Mouse (Mus musculus) CH12.LX (cell line): ENCODE results near the gene 2010300C02Rik. TPM values are rescaled to one million over a fixed set of nuclear protein-coding genes. Genes with fewer than 3 reads are reported as not detected.

Experiments used
- DNase-seq: peaks from one replicate; pipeline ENCODE4 v3.0.0-alpha.2; 2013; ENCODE audit errors: extremely low read depth
- H3K27ac ChIP-seq: 2 replicates; pipeline ENCODE4 v1.5.1; 2012; ENCODE audit warnings: low read depth, mild to moderate bottlenecking, control low read depth, moderate library complexity; ENCODE audit not compliant: insufficient read depth
- H3K27me3 ChIP-seq: replicated peaks from 2 replicates; pipeline ENCODE3; 2012; ENCODE audit warnings: inconsistent platforms
- H3K36me3 ChIP-seq, 2 experiments: replicated peaks in 1 of 2; 2 replicates each; pipeline versions ENCODE3 to v1.6.1; 2012; ENCODE audit warnings: inconsistent platforms in 1 of 2, low read length in 1 of 2, mild to moderate bottlenecking in 1 of 2, mixed read lengths in 1 of 2, moderate library complexity in 1 of 2; ENCODE audit not compliant: control insufficient read depth in 1 of 2, insufficient read depth in 1 of 2
- H3K4me1 ChIP-seq, 2 experiments: 2 replicates each; pipeline ENCODE4 v1.6.1; 2012; ENCODE audit warnings: inconsistent platforms in 1 of 2, moderate library complexity in 1 of 2; ENCODE audit not compliant: insufficient read depth in 2 of 2, control insufficient read depth in 1 of 2
- H3K4me2 ChIP-seq: 2 replicates; pipeline ENCODE4 v1.6.1; 2012; ENCODE audit warnings: low read depth, mild to moderate bottlenecking, control low read depth; ENCODE audit not compliant: poor library complexity, insufficient read depth, severe bottlenecking
- H3K4me3 ChIP-seq, 3 experiments: fragments of 150-350 bp in 1 of 3; sonication (generic) in 1 of 3; replicated peaks in 1 of 3; 2 replicates each; pipeline versions ENCODE3 to v1.5.1; 2011 to 2012; ENCODE audit warnings: low read depth in 2 of 3, low read length in 2 of 3, mild to moderate bottlenecking in 2 of 3, moderate library complexity in 2 of 3, control low read depth in 1 of 3, improper control_type of control experiment in 1 of 3, inconsistent platforms in 1 of 3, mixed read lengths in 1 of 3; ENCODE audit not compliant: poor library complexity in 1 of 3
- H3K79me2 ChIP-seq: replicated peaks from 2 replicates; pipeline ENCODE4 v1.6.1; 2012; ENCODE audit warnings: mild to moderate bottlenecking, moderate library complexity; ENCODE audit not compliant: control insufficient read depth, poor library complexity, insufficient read depth, severe bottlenecking; ENCODE audit errors: extremely low read depth
- H3K9ac ChIP-seq: 2 replicates; pipeline ENCODE4 v1.6.1; 2012; ENCODE audit warnings: low read depth, mild to moderate bottlenecking, control low read depth, moderate library complexity; ENCODE audit not compliant: insufficient read depth
- H3K9me3 ChIP-seq: replicated peaks from 2 replicates; pipeline ENCODE3; 2012; ENCODE audit warnings: low read length, inconsistent platforms, mixed read lengths
- BHLHE40 ChIP-seq: IDR thresholded peaks from 2 replicates; pipeline ENCODE4 v1.6.1; 2011; ENCODE audit warnings: mild to moderate bottlenecking, low read depth, low read length, improper control_type of control experiment
- CHD1 ChIP-seq: IDR thresholded peaks from 2 replicates; pipeline ENCODE4 v1.6.1; 2012; ENCODE audit warnings: low read depth, low read length, improper control_type of control experiment, inconsistent platforms
- CHD2 ChIP-seq: IDR thresholded peaks from 2 replicates; pipeline ENCODE4 v1.6.1; 2011; ENCODE audit warnings: low read length, improper control_type of control experiment
- CTCF ChIP-seq, 2 experiments: IDR thresholded peaks in 1 of 2; conservative IDR thresholded peaks in 1 of 2; 2 replicates each; pipeline ENCODE4 v1.5.1; 2011 to 2012; ENCODE audit warnings: low read depth in 2 of 2, low read length in 2 of 2, improper control_type of control experiment in 1 of 2, inconsistent platforms in 1 of 2, mild to moderate bottlenecking in 1 of 2, moderate library complexity in 1 of 2
- ELF1 ChIP-seq: IDR thresholded peaks from 2 replicates; pipeline ENCODE4 v1.6.1; 2014; ENCODE audit warnings: low read depth, mild to moderate bottlenecking, inconsistent platforms, low read length, improper control_type of control experiment
- EP300 ChIP-seq: IDR thresholded peaks from 2 replicates; pipeline ENCODE4 v1.6.1; 2011; ENCODE audit warnings: low read length, improper control_type of control experiment
- HCFC1 ChIP-seq: IDR thresholded peaks from 2 replicates; pipeline ENCODE4 v1.6.1; 2012; ENCODE audit warnings: low read depth, mild to moderate bottlenecking, inconsistent platforms, low read length, improper control_type of control experiment
- IRF4 ChIP-seq: IDR thresholded peaks from 2 replicates; pipeline ENCODE4 v1.6.1; 2014; ENCODE audit warnings: low read depth, mild to moderate bottlenecking, inconsistent platforms, low read length, improper control_type of control experiment
- JUN ChIP-seq: IDR thresholded peaks from 2 replicates; pipeline ENCODE4 v1.6.1; 2011; ENCODE audit warnings: low read depth, mild to moderate bottlenecking, low read length, improper control_type of control experiment, moderate library complexity; ENCODE audit not compliant: insufficient read depth
- KAT2A ChIP-seq: IDR thresholded peaks from 2 replicates; pipeline ENCODE4 v1.6.1; 2012; ENCODE audit warnings: low read length, improper control_type of control experiment, inconsistent platforms; ENCODE audit not compliant: insufficient replicate concordance
- MAFK ChIP-seq: IDR thresholded peaks from 2 replicates; pipeline ENCODE4 v1.6.1; 2011; ENCODE audit warnings: low read length, improper control_type of control experiment; ENCODE audit not compliant: insufficient replicate concordance
- MAZ ChIP-seq: IDR thresholded peaks from 2 replicates; pipeline ENCODE4 v1.6.1; 2012; ENCODE audit warnings: low read depth, mild to moderate bottlenecking, inconsistent platforms, low read length, improper control_type of control experiment, moderate library complexity
- MEF2A ChIP-seq: IDR thresholded peaks from 2 replicates; pipeline ENCODE4 v1.6.1; 2014; ENCODE audit warnings: low read depth, mild to moderate bottlenecking, inconsistent platforms, low read length, improper control_type of control experiment, borderline replicate concordance
- MXI1 ChIP-seq: IDR thresholded peaks from 2 replicates; pipeline ENCODE4 v1.6.1; 2011; ENCODE audit warnings: mild to moderate bottlenecking, low read depth, low read length, improper control_type of control experiment
- MYC ChIP-seq: IDR thresholded peaks from 2 replicates; pipeline ENCODE4 v1.6.1; 2011; ENCODE audit warnings: low read depth, mild to moderate bottlenecking, improper control_type of control experiment, low read length
- NELFE ChIP-seq: IDR thresholded peaks from 2 replicates; pipeline ENCODE4 v1.6.1; 2011; ENCODE audit warnings: low read depth, low read length, improper control_type of control experiment
- POLR2A ChIP-seq: IDR thresholded peaks from 2 replicates; pipeline ENCODE4 v1.6.1; 2011; ENCODE audit warnings: low read depth, mild to moderate bottlenecking, improper control_type of control experiment, low read length
- POLR2AphosphoS2 ChIP-seq: IDR thresholded peaks from 2 replicates; pipeline ENCODE4 v1.6.1; 2011; ENCODE audit warnings: low read depth, low read length, improper control_type of control experiment
- RAD21 ChIP-seq: IDR thresholded peaks from 2 replicates; pipeline ENCODE4 v1.6.1; 2011; ENCODE audit warnings: low read depth, mild to moderate bottlenecking, low read length, improper control_type of control experiment, moderate library complexity
- RCOR1 ChIP-seq: conservative IDR thresholded peaks from 2 replicates; pipeline ENCODE4 v1.6.1; 2012; ENCODE audit warnings: low read depth, mild to moderate bottlenecking, inconsistent platforms, low read length, improper control_type of control experiment
- SMC3 ChIP-seq: IDR thresholded peaks from 2 replicates; pipeline ENCODE4 v1.6.1; 2011; ENCODE audit warnings: low read depth, low read length, improper control_type of control experiment
- dilution Hi-C: fragments of 300-500 bp; cut with MboI; formaldehyde crosslinking; loops from 2 replicates; pipeline ENCODE4 v1.14.3; 2020; ENCODE audit warnings: low sequenced_read_pairs; ENCODE audit not compliant: extremely low pct_unique_long_range_greater_than_20kb, extremely low pct_ligation_motif_present
- in situ Hi-C: fragments of 300-500 bp; cut with MboI; formaldehyde crosslinking; loops from 3 replicates; pipeline ENCODE4 v1.14.3; 2019; ENCODE audit warnings: low sequenced_read_pairs, low pct_ligation_motif_present, low pct_unique_long_range_greater_than_20kb, mixed read lengths
- polyA plus RNA-seq: library from polyadenylated mRNA; unstranded; fragments of >175 nt; gene quantifications from 2 replicates; pipeline ENCODE4 v1.2.1, GENCODE M21; 2012; ENCODE audit warnings: low read depth; ENCODE audit not compliant: insufficient read length
- total RNA-seq, 2 experiments: library from RNA; depleted of rRNA; stranded (reverse); fragments of 300-350 nt in 1 of 2; fragments of >200 nt in 1 of 2; gene quantifications; 2 replicates each; pipeline ENCODE4 v1.2.3; 2012 to 2014

2010300C02Rik gene
- total and polyA plus RNA-seq, 3 experiments: 0.08 to 0.25 (median 0.09) TPM

- Histone ChIP-seq H3K4me1 (peaks cover 0 to 20% of the 10 kb centered on the region in 2 experiments; a peak in 2 of 4 replicates), H3K9ac (no peak overlapping the region), H3K4me3 (no peak overlapping the region), H3K79me2 (no peaks in the 10 kb centered on the region), H3K4me2 (no peak overlapping the region), H3K27ac (no peak overlapping the region), H3K36me3 (no peaks in the 10 kb centered on the region), H3K27me3 (no peaks in the 10 kb centered on the region), H3K9me3 (peaks cover 6% of the 10 kb centered on the region)
- TF ChIP-seq RAD21 (no peak), NELFE (no peak), CTCF (conservative IDR thresholded peaks at IDR 0.05 in 1 of 2, IDR thresholded peaks at IDR 0.05 in 1 of 2; ENCODE audit: low read depth in 2 of 2, low read length in 2 of 2) (no peak)
- in situ Hi-C loops: loop anchor here (5.0 to 25.0 kb wide), 5 partner anchors 38 to 843 kb away; partner anchors contain the start of gene Mgat4a
- dilution Hi-C loops: no loop called here
- no peak for DNase-seq
Measured at GRCm38 (mm10) chr1:37629876-37630275, 90.0 kb downstream of the 2010300C02Rik start.

GRCm38 (mm10) chr1:37628749-37629148 lies 91.1 kb downstream of the 2010300C02Rik start:
- Histone ChIP-seq H3K36me3 (no peaks in the 10 kb centered on the region), H3K9ac (no peak overlapping the region), H3K79me2 (no peaks in the 10 kb centered on the region), H3K4me2 (no peak overlapping the region), H3K27me3 (no peaks in the 10 kb centered on the region), H3K9me3 (peaks cover 6% of the 10 kb centered on the region), H3K4me3 (no peak overlapping the region), H3K27ac (no peak overlapping the region), H3K4me1 (peaks cover 0 to 12% of the 10 kb centered on the region in 2 experiments; a peak in 2 of 4 replicates)
- in situ Hi-C loops: loop anchor here (5.0 to 25.0 kb wide), 2 partner anchors 36 to 841 kb away; no protein-coding TSS in a partner anchor
- dilution Hi-C loops: no loop called here
- TF ChIP-seq IRF4: no peak
- TF ChIP-seq EP300: no peak
- no peak for TF ChIP-seq MAFK
- TF ChIP-seq KAT2A: no peak
- TF ChIP-seq MAZ: no peak
- TF ChIP-seq MYC: no peak
- no peak for TF ChIP-seq CHD2
- TF ChIP-seq RCOR1: no peak
- no peak for TF ChIP-seq CHD1
- TF ChIP-seq NELFE: no peak
- no peak for TF ChIP-seq POLR2A
- no peak for TF ChIP-seq ELF1
- no peak for TF ChIP-seq HCFC1
- no peak for TF ChIP-seq MEF2A
- TF ChIP-seq BHLHE40: no peak
- TF ChIP-seq POLR2AphosphoS2: no peak
- TF ChIP-seq MXI1: no peak
- no peak for TF ChIP-seq SMC3
- no peak for TF ChIP-seq JUN
- no peak for DNase-seq
